Mouse (Mus musculus) c-Kit-positive CD71-negative TER-119-negative erythroid progenitor cells, embryonic 14.5 days (primary cell): ENCODE measurements around the gene Gm20518.

Source experiments
- DNase-seq: peaks from one replicate; pipeline ENCODE4 v3.0.0-alpha.2; 2013; ENCODE audit warnings: low read depth

Gene Gm20518

GRCm38 (mm10) chr16:17804982-17805381 lies 86.5 kb downstream of the Gm20518 start:
- no peak for DNase-seq

- DNase-seq: no peak
Observed at GRCm38 (mm10) chr16:17804449-17804912, 87.0 kb downstream of the Gm20518 start.

GRCm38 (mm10) chr16:17803675-17804448 lies 87.6 kb downstream of the Gm20518 start:
- no peak for DNase-seq

GRCm38 (mm10) chr16:17802839-17803674 lies 88.4 kb downstream of the Gm20518 start:
- DNase-seq: no peak

- no peak for DNase-seq
Observed at GRCm38 (mm10) chr16:17802456-17802838, 89.0 kb downstream of the Gm20518 start.

GRCm38 (mm10) chr16:17801777-17802455 lies 89.6 kb downstream of the Gm20518 start:
- no peak for DNase-seq

GRCm38 (mm10) chr16:17799584-17799983 lies 91.9 kb downstream of the Gm20518 start:
- DNase-seq: no peak

GRCm38 (mm10) chr16:17798321-17799180 lies 92.9 kb downstream of the Gm20518 start:
- DNase-seq: no peak

- no peak for DNase-seq
Observed at GRCm38 (mm10) chr16:17797812-17798311, 93.6 kb downstream of the Gm20518 start.

- no peak for DNase-seq
Observed at GRCm38 (mm10) chr16:17796971-17797811, 94.3 kb downstream of the Gm20518 start, which contains the start of gene Scarf2. Scarf2 (plus strand) TSS chr16:17797282.

GRCm38 (mm10) chr16:17796519-17796918 lies 95.0 kb downstream of the Gm20518 start:
- DNase-seq: no peak

- DNase-seq: no peak
Observed at GRCm38 (mm10) chr16:17795643-17796042, 95.8 kb downstream of the Gm20518 start.

- DNase-seq: no peak
Observed at GRCm38 (mm10) chr16:17794047-17794446, 97.4 kb downstream of the Gm20518 start.

GRCm38 (mm10) chr16:17792728-17793127 lies 98.7 kb downstream of the Gm20518 start:
- DNase-seq: no peak

- no peak for DNase-seq
Observed at GRCm38 (mm10) chr16:17785337-17785736, 106.1 kb downstream of the Gm20518 start.
